Mouse (Mus musculus) embryonic facial prominence, embryonic 14.5 days (tissue): ENCODE data around the gene Pdpk1. TPM values are rescaled to one million over a fixed set of nuclear protein-coding genes. Genes with fewer than 3 reads are reported as not detected.

ENCODE experiments used
- ATAC-seq: fragments of 200-750 bp; cut with Nextera tagmentation; 2 replicates; pipeline ENCODE4 v1.8.0; 2017; ENCODE audit warnings: low read depth, moderate number of reproducible peaks, moderate TSS enrichment
- DNase-seq: peaks from one replicate; pipeline ENCODE4 v3.0.0-alpha.2; 2015; ENCODE audit warnings: low spot score
- H3K27ac ChIP-seq: fragments of 300-500 bp; sonication (generic); replicated peaks from 2 replicates; pipeline ENCODE4 v1.5.1; 2014; ENCODE audit warnings: low read depth, mild to moderate bottlenecking, low read length, moderate library complexity
- H3K27me3 ChIP-seq: fragments of 300-500 bp; sonication (generic); replicated peaks from 2 replicates; pipeline ENCODE4 v1.6.1; 2014; ENCODE audit warnings: low read length; ENCODE audit not compliant: control insufficient read depth, insufficient read depth
- H3K36me3 ChIP-seq: fragments of 300-500 bp; sonication (generic); 2 replicates; pipeline ENCODE4 v1.6.1; 2014; ENCODE audit warnings: low read length, mixed read lengths; ENCODE audit not compliant: control insufficient read depth, insufficient read depth
- H3K4me1 ChIP-seq: fragments of 300-500 bp; sonication (generic); 2 replicates; pipeline ENCODE4 v1.6.1; 2014; ENCODE audit warnings: antibody characterized with exemption, low read length; ENCODE audit not compliant: control insufficient read depth, insufficient read depth
- H3K4me2 ChIP-seq: fragments of 300-500 bp; sonication (generic); 2 replicates; pipeline ENCODE4 v1.6.1; 2014; ENCODE audit warnings: low read depth, mild to moderate bottlenecking, low read length, moderate library complexity, mixed read lengths
- H3K4me3 ChIP-seq: fragments of 300-500 bp; sonication (generic); 2 replicates; pipeline ENCODE4 v1.5.1; 2014; ENCODE audit warnings: low read depth, mild to moderate bottlenecking, low read length
- H3K9ac ChIP-seq: fragments of 300-500 bp; sonication (generic); 2 replicates; pipeline ENCODE4 v1.6.1; 2014; ENCODE audit warnings: low read depth, mild to moderate bottlenecking, low read length, moderate library complexity, mixed read lengths
- H3K9me3 ChIP-seq: fragments of 300-500 bp; sonication (generic); 2 replicates; pipeline ENCODE4 v1.6.1; 2016; ENCODE audit warnings: low read length; ENCODE audit not compliant: control insufficient read depth
- WGBS: fragments of 180-500 bp; shearing (Covaris S2); extraction: QIAGEN DNeasy Blood & Tissue Kit; methylation state at CpG from one replicate; pipeline ENCODE4 v1.1.7; 2014; 5-methylcytosine and 5-hydroxymethylcytosine counted together
- polyA plus RNA-seq: library from polyadenylated mRNA; unstranded; fragments of >200 nt; fragmentation: Nextera tagmentation; extraction: Ambion mirVana; gene quantifications from 2 replicates; pipeline ENCODE4 v1.2.1, GENCODE M21; 2014

Gene Pdpk1
- polyA plus RNA-seq, 1 experiment from 2014 or later: 46.3 TPM

DNA sequence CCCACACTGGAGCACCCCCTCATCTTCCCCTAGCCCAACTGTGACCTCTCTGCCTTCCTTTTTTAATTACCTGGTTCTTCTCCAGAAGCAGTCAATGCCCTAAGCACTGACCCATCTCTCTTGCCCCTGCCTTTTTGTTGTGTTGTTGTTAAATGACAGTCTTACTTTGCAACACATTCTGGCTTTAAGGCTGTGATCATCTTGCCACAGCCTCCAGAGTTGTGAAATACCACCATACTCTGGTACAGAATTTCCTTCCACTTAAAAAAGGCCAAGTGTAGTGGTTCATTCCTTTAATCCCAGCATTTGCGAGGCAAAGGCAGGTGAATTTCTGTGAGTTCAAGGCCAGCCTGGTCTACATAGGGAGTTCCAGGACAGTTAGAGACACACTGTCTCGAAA, 40.2 kb upstream of the Pdpk1 start:
- ATAC-seq (no peak), DNase-seq (no peak)
- Histone ChIP-seq H3K9me3 (no peaks in the 10 kb centered on the region), H3K4me1 (no peaks in the 10 kb centered on the region), H3K4me2 (no peak overlapping the region), H3K36me3 (peaks cover 13% of the 10 kb centered on the region), H3K27ac (no peak overlapping the region), H3K27me3 (no peaks in the 10 kb centered on the region), H3K4me3 (no peak overlapping the region), H3K9ac (no peak overlapping the region)
- 78% methylated on average over 2 of the region's 2 CpGs for WGBS

DNA sequence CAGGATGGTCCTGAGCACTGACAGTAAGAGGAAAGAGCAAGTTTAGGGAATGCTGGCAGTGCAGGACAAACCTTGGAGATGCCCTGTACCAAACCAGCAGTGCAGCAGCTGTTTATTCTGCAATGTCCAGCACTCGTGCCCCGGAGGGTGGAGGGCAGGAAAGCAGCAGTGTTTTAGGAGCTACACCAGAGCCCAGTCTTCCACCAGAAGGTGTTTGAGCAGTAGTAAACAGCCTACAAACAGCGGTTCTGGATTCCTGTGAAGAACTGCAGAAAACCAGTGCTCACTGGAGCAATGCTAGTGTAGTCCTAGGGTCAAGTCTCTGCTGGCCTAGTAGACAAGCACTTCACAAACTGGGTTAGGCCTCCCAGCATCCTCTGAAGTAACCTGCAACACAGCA, 23.5 kb upstream of the Pdpk1 start:
- 76% methylated on average over 3 of the region's 3 CpGs for WGBS
- DNase-seq (no peak), ATAC-seq (no peak)

DNA sequence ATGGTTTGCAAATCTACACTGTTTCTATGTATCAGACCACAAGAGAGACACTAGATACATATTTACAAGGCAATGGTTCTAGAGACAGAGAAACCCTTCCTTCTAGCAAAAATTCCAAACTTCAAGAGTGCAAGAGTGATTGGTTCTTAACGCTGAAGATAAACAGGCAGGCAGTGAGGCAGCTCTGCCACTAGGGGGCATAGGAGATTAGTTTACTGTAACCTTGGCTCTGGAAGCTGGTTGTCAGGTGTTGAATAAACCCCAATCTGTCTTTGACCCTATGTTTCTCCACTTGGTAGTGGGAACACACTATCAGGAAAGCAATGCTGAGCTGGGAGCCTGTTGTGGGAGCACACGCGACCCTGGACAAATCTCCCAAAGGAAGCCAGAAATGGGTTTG, 22.7 kb upstream of the Pdpk1 start:
- DNase-seq (peak; percentile 74), ATAC-seq (no peak)
- Histone ChIP-seq H3K4me3 (no peak overlapping the region), H3K27me3 (no peaks in the 10 kb centered on the region), H3K9me3 (no peaks in the 10 kb centered on the region), H3K4me1 (no peaks in the 10 kb centered on the region), H3K4me2 (no peak overlapping the region), H3K9ac (no peak overlapping the region), H3K27ac (no peak overlapping the region), H3K36me3 (no peaks in the 10 kb centered on the region)
- WGBS: 6% methylated on average over 3 of the region's 3 CpGs

More for the DNA sequence above, 23.5 kb upstream of the Pdpk1 start:
- Histone ChIP-seq H3K27me3 (no peaks in the 10 kb centered on the region), H3K4me1 (no peaks in the 10 kb centered on the region), H3K4me2 (no peak overlapping the region), H3K27ac (no peak overlapping the region), H3K36me3 (no peaks in the 10 kb centered on the region), H3K9ac (0 out of 2 replicates have a peak overlapping the region, but pooled peaks have one; percentile 20), H3K4me3 (no peak overlapping the region), H3K9me3 (no peaks in the 10 kb centered on the region)

DNA sequence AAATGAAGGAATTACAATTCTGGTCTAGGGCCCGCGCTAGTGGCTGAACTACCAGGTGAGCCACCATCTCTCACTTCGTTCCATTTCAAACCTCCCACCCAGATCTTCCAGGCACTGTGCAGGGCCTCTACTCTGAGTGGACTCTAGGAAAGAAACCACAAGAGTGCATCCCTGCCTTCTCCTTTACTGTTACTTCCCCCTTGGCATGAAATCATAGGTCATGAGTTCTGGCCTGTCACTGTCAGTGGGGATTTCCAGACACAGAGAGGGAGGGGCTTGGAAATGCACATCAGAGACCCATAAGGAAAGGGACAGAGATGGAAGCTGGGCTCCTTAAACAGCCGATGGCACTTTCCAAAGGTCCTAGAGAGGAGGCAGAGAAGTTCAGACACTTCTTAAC, 21.0 kb upstream of the Pdpk1 start:
- Histone ChIP-seq H3K27ac (no peak overlapping the region), H3K4me2 (no peak overlapping the region), H3K4me3 (no peak overlapping the region), H3K4me1 (peaks cover 6% of the 10 kb centered on the region), H3K9me3 (no peaks in the 10 kb centered on the region), H3K27me3 (no peaks in the 10 kb centered on the region), H3K36me3 (peaks cover 9% of the 10 kb centered on the region), H3K9ac (no peak overlapping the region)
- WGBS: 84% methylated on average over 4 of the region's 4 CpGs
- no peak for ATAC-seq
- DNase-seq: no peak

DNA sequence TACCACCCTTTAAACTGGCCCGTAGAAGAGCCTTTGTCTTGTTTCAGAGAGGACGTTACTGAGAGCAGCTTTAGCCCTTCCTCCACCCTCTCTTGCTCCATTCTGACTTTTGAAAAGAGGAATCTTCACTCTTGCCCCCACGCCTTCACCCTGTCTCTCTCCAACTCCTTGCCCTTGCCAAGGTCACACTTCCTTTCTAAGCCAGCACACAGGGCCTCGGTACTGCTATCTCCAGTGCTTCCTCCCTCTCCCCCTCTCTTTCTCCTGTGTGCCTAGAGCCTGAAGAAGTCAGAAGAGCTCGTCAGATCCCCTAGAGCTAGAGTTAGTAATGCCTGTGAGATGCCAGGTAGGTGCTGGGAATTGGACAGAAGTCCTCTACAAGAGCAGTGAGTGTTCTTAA, 20.0 kb upstream of the Pdpk1 start:
- Histone ChIP-seq H3K4me3 (no peak overlapping the region), H3K27me3 (no peaks in the 10 kb centered on the region), H3K4me2 (no peak overlapping the region), H3K36me3 (peaks cover 14% of the 10 kb centered on the region), H3K4me1 (peaks cover 6% of the 10 kb centered on the region), H3K27ac (no peak overlapping the region), H3K9ac (no peak overlapping the region), H3K9me3 (no peaks in the 10 kb centered on the region)
- DNase-seq (no peak), ATAC-seq (no peak)
- WGBS: 78% methylated on average over 5 of the region's 5 CpGs

DNA sequence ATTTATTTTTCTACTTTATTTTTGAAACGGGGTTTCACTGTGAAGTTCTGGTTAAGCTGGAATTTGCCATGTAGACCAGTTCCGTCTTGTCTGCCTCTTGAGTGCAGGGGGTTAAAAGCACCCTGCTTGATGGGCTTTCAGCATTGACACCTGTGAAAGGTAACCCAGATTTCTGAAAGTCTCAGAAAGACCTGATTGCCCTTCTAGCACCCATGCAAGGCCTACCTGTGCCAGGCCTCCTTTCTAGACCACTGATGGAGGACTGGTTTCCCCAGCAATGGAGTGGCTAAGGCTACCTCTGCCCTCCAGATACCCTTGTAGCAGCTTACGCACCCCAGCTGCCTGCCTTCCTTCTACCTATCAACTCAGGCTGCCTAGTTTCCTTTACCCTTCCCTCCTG, 19.4 kb upstream of the Pdpk1 start:
- H3K27ac ChIP-seq: peak overlapping the region; percentile 96
- H3K9me3 ChIP-seq: no peaks in the 10 kb centered on the region
- no peak for DNase-seq
- H3K4me1 ChIP-seq: peaks cover 6% of the 10 kb centered on the region
- H3K36me3 ChIP-seq: peaks cover 19% of the 10 kb centered on the region
- H3K27me3 ChIP-seq: no peaks in the 10 kb centered on the region
- WGBS: 56% methylated on average over 3 of the region's 3 CpGs
- H3K9ac ChIP-seq: peak overlapping the region; percentile 85
- peak overlapping the region; percentile 86 for H3K4me3 ChIP-seq
- ATAC-seq: no peak
- peak overlapping the region; percentile 85 for H3K4me2 ChIP-seq

DNA sequence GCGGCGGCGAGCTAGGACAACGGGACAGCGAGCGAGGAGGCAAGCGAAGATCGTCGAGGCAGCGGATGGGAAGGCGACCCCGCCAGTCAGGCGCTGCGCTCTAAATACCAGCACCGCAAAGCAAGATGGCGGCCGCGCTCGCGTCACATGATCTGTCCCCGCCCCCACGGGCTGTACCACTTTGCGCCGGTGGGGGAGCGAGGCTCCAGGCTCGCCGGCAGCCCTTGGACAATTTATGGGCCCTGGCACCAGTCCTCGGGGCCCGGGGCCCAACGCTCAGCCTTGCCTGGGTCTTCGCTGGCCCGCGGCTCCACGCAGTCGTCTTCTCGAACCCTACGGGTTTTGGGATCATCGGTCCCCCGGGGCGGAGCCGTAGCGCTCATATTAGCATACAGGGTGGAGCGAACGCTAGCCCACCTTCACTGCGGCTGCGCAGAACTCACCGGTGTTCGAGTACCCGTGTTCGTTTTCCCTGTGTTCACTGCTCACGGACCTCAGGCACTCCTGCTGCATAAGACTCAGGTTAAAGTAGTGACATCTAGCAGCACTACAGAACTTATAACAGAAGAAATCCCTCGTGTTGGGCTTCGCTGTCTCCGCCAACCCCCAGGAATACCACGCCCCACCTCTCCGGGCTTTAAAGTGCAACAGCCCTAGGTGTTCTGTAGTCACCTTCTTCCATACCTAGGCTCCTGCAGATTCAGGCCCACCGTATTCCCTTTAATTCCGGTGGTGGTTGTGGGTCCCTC, 18.8 kb upstream of the Pdpk1 start, which contains the start of gene Atp6v0c:
Gene Atp6v0c, minus strand, starts transcription at position 386 of the 749 bp plus-strand sequence.
- Histone ChIP-seq H3K4me2 (peak within 1 kb of the TSS; percentile 85), H3K4me1 (peaks cover 6% of the 10 kb centered on the region), H3K4me3 (peak within 1 kb of the TSS; percentile 86), H3K9me3 (no peaks in the 10 kb centered on the region), H3K27ac (peak within 1 kb of the TSS; percentile 96), H3K27me3 (no peaks in the 10 kb centered on the region), H3K9ac (peak within 1 kb of the TSS; percentile 85), H3K36me3 (peaks cover 21% of the 10 kb centered on the region)
- ATAC-seq (peak; percentile 93), DNase-seq (peak; percentile 97)
- WGBS: under 1% methylated on average over 24 of the region's 58 CpGs

DNA sequence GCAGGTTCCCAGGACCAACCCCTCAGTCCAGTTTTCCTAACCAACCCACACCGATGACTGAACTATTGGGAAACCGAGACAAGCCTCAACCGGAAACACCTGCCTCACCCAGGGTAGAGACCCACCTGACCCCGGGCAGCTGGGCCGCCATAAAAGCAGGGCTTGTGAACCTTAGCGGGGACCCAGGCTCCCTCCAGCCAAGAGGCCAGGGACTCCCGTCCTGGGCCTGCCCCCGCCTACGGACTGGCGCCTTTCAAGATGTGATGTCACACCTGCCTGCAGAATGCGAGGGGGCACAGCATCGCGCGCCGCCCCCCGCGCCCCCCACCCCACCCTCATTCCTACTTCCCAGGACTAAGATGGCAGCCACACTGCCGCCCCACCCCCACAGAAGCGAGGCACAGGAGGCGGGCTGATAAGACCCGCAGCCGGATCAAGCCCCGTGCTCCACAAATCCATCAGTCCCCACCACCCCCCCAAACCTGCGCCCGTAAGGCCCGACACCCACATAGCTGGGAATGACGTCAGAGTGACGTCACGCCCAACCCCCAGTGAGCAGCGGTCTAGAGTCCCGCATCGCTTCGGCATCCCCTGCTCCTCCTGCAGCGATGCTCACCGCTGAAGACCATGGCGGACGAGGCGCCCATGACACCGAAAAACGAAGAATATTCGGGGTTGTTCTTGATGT, 18.0 kb upstream of the Pdpk1 start:
- Histone ChIP-seq H3K36me3 (peaks cover 22% of the 10 kb centered on the region), H3K27me3 (no peaks in the 10 kb centered on the region), H3K4me3 (peak overlapping the region; percentile 86), H3K9ac (peak overlapping the region; percentile 85), H3K4me1 (peaks cover 6% of the 10 kb centered on the region), H3K9me3 (no peaks in the 10 kb centered on the region), H3K27ac (peak overlapping the region; percentile 96), H3K4me2 (peak overlapping the region; percentile 85)
- DNase-seq: peak; percentile 70
- WGBS: under 1% methylated on average over 32 of the region's 41 CpGs
- ATAC-seq: peak; percentile 55
